Mouse (Mus musculus) liver, adult (tissue): ENCODE data around the gene Thsd4.

ENCODE experiments used
- GATA4 ChIP-seq: IDR thresholded peaks from 2 replicates; pipeline ENCODE4 v1.6.1; 2014; ENCODE audit warnings: mild to moderate bottlenecking, low read length; ENCODE audit not compliant: insufficient replicate concordance

The Thsd4 gene

DNA sequence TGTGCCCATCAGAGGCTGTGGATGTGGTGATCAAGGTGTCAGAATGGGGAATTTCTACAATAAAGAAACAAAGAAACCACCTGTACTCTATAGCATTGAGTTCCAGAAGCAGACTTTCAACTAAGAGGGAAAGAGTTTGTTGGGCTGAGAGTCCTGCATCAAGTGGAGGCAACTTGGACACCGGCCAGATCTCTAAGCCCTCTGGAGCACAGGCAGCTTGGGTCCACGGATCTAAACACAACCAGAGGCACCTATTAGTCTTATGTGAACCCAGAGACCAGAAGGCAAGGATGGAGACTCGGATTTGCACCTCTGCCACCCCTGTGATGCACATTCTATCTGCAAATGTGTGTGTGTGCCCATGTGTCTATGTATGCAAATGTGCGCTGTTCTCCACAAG lies 456.7 kb downstream of the Thsd4 start:
- TF ChIP-seq GATA4 = no peak

DNA sequence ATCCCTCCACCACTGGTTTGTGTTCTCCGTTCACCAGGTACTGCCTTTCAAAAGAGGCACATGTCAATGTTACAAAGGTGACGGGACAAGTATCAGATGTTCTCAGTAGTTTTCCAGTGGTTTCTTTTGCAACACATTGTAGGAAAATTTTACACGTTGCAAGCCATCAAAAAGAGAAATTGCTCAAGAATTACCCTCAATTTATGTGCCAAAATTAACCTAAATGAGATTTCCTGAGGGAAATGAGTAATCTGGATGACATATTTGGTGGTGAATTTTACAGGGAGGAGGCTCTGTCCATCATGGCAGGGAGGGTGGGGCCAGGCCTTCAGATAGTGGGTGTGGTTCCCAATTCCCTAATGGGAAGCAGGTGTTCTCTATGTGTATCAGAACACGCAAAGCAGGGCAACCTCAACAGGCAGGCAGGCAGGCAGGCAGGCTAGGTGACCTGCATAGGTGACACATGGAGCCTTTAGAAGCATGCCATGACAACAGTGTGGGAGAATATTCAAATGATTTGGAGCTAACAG lies 458.6 kb downstream of the Thsd4 start:
- no peak for TF ChIP-seq GATA4

GRCm38 (mm10) chr9:60056131-60056530 lies 465.7 kb downstream of the Thsd4 start:
- no peak for TF ChIP-seq GATA4

GRCm38 (mm10) chr9:60054951-60055350 lies 466.9 kb downstream of the Thsd4 start:
- TF ChIP-seq GATA4 = no peak

- TF ChIP-seq GATA4 = no peak
Measured at GRCm38 (mm10) chr9:60053117-60053516, 468.7 kb downstream of the Thsd4 start.

- no peak for TF ChIP-seq GATA4
Measured at GRCm38 (mm10) chr9:60052415-60052814, 469.4 kb downstream of the Thsd4 start.

DNA sequence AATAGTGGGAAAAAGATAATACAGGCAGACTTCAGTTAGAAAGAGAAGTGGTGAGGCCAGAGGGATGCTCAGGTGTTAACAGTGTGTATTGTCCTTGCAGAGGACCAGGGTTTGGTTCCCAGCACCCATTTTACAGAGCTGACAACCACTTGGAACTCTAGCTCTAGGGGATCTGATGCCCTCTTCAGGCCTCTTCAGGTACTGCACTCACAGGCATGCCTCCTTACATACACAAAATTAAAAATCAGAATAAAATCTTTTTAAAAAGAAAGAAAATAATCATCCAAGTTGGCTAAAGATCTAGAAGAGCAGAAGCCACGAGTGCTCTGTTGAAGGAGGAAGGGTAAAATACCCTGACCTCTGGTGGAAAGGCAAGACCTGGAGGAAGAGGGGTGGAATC lies 478.7 kb downstream of the Thsd4 start:
- no peak for TF ChIP-seq GATA4

GRCm38 (mm10) chr9:60034883-60035282 lies 487.0 kb downstream of the Thsd4 start:
- TF ChIP-seq GATA4 = no peak

- no peak for TF ChIP-seq GATA4
Measured at GRCm38 (mm10) chr9:60027234-60027633, 494.6 kb downstream of the Thsd4 start.

DNA sequence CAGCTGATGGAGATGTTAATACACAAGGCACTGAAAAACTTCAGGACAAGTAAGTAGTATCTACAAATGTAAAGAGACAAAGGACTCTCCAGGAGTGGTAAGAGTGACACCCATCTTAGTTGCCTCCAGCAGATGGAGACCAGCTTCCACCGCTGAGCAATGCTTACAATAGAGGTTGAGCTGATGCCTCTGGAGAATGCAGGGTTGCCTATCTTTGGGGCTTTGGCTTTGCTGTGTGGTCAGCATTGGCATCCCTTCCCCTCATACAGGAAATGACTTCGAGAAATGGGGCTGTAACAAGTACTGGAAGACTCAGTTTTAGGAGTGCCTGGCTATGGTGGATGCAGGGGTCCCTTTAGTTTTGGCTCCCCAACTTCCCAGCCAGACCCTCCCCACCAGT lies 495.1 kb downstream of the Thsd4 start:
- no peak for TF ChIP-seq GATA4

DNA sequence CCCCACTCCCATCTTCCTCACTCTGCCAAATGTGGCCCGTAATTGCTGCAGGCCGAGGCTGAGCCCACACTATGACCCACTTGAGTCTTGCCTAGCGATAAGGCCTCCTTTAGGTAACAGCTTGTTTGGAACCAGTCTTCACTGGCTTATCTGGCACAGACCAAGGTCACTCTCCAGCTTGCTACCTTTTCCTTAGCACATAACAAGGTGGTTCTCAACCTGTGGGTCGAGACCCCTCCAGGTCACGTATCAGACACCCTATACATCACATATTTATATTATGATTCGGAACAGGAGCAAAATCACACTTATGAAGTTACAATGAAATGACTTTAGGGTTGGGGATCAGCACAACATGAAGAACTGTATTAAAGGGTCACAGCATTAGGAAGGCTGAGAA lies 495.9 kb downstream of the Thsd4 start:
- no peak for TF ChIP-seq GATA4

- TF ChIP-seq GATA4 = no peak
Measured at GRCm38 (mm10) chr9:60024971-60025370, 496.9 kb downstream of the Thsd4 start.

- TF ChIP-seq GATA4 = no peak
Measured at GRCm38 (mm10) chr9:60024545-60024944, 497.3 kb downstream of the Thsd4 start.

DNA sequence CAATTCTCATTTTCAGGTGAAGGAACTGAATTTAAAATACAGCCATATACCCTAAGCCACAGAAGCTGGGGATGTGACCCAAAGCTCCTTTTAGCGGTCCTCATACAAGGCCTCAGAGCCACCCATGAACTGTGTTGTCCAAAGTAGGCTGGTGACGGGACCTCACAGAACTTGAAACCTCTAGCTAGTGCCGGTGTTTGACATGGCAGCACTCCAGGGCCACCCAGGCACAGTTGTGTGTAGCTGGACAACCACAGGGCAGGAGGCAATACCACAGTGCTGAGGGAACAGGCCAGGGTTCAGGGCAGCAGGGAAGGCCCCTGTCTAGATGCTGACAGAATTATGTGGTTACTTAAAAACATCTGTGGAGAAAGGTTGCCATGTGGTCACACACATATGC lies 499.5 kb downstream of the Thsd4 start:
- TF ChIP-seq GATA4 = no peak

DNA sequence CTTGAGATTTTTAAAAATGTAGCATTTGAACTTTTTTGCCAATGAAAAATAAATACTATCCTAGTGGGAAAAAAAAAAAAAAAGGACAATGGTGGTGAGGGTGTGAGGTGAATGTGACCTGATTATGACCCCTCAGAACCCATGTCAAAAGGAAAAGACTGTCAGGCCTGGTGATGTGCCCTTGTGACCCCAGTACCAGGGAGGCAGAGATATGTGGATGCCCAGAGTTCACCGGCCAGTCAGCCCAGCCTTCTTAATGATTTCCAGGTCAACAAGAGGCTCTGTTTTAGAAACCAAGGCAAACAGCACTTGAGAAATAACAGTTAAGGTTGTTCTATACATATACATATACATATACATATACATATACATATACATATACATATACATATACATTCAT lies 501.4 kb downstream of the Thsd4 start:
- no peak for TF ChIP-seq GATA4

DNA sequence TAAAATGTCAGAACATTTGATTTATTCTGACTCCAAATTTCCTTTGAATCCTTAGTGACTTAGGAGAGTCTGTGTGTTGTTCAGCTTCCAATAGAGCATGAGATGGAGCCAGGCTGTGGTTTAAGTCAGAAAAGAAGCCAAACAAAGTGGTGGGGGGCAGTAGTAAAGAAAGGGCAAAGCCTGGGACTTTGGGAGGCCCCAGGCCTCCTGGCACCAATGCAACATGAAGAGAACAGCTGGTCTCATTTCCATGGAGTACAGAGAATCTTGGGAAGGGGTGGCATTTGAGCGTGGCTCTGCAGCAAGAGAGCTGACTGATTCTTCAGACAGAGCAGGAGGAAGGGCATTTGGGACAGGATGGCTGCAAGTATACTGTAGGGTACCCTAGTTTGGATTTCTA lies 511.6 kb downstream of the Thsd4 start:
- no peak for TF ChIP-seq GATA4

- no peak for TF ChIP-seq GATA4
Measured at GRCm38 (mm10) chr9:60008936-60009335, 512.9 kb downstream of the Thsd4 start.

- no peak for TF ChIP-seq GATA4
Measured at GRCm38 (mm10) chr9:60002323-60002722, 519.5 kb downstream of the Thsd4 start.

DNA sequence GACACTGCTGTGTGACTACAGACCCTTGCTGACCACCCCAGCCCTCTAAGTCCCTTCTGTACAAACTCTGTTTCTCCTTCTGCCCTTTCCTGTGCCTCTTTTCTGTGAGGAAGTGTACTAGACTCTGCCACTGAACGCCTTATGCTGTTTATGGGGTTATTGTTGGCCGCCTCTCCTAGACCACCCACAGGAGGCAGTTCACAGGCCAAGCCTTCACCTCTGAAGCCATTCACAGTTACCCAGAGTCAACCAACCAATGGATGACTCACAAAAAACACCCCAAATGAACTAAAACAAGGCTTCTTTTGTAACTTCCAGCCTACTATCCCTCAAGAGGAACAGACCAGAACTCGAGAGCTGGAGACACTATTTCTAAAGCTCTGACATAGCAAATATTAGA lies 520.4 kb downstream of the Thsd4 start:
- no peak for TF ChIP-seq GATA4

DNA sequence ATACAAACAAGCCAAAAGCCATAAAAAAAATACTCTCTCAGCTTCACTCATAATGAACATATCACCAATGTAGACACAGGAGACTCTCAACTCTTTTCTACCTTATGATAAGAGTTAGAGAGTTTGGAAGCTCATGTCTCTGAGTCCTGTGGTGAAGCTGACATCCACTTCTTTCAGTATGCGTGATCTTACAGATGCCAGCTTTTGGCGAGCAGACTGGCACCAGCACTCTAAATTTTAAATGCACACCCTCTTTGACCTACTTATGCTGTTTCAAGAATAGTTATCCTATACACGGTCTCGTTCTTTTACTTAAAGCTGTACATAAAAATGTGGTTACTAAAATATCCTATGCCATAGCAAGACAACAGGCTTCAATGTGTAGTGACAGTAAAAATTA lies 524.1 kb downstream of the Thsd4 start:
- no peak for TF ChIP-seq GATA4
